Mouse (Mus musculus) embryonic facial prominence, embryonic 11.5 days (tissue): ENCODE results near the gene Fbln1. TPM values are rescaled to one million over a fixed set of nuclear protein-coding genes. Genes with fewer than 3 reads are reported as not detected.
A peak's percentile ranks its signal among the peaks of the same experiment; 100 is the strongest.
"Not testable (repeated sequence)": the region's sequence is repeated elsewhere in the genome, so short reads cannot be mapped to it uniquely, and the experiment has no call there.

ENCODE experiments used
- ATAC-seq: fragments of 200-750 bp; cut with Nextera tagmentation; replicated peaks from 2 replicates; pipeline ENCODE4 v1.8.0; 2017; ENCODE audit warnings: low read depth; ENCODE audit not compliant: insufficient number of reproducible peaks, low FRiP score, low TSS enrichment
- DNase-seq: peaks from one replicate; pipeline ENCODE4 v3.0.0-alpha.2; 2015; ENCODE audit warnings: low spot score
- H3K27ac ChIP-seq: fragments of 300-500 bp; sonication (generic); replicated peaks from 2 replicates; pipeline ENCODE4 v1.5.1; 2014; ENCODE audit warnings: mild to moderate bottlenecking, low read depth, low read length, control low read depth
- H3K27me3 ChIP-seq: fragments of 300-500 bp; sonication (generic); 2 replicates; pipeline ENCODE4 v1.6.1; 2014; ENCODE audit warnings: mild to moderate bottlenecking, low read length, moderate library complexity, mixed read lengths; ENCODE audit not compliant: control insufficient read depth, insufficient read depth
- H3K36me3 ChIP-seq: fragments of 300-500 bp; sonication (generic); replicated peaks from 2 replicates; pipeline ENCODE4 v1.6.1; 2014; ENCODE audit warnings: low read depth, mild to moderate bottlenecking, low read length, moderate library complexity, mixed read lengths; ENCODE audit not compliant: control insufficient read depth, insufficient read depth
- H3K4me1 ChIP-seq: fragments of 300-500 bp; sonication (generic); 2 replicates; pipeline ENCODE4 v1.6.1; 2014; ENCODE audit warnings: low read length, mixed read lengths; ENCODE audit not compliant: control insufficient read depth, insufficient read depth
- H3K4me2 ChIP-seq: fragments of 300-500 bp; sonication (generic); 2 replicates; pipeline ENCODE4 v1.6.1; 2014; ENCODE audit warnings: low read depth, mild to moderate bottlenecking, control low read depth, low read length, moderate library complexity
- H3K4me3 ChIP-seq: fragments of 300-500 bp; sonication (generic); 2 replicates; pipeline ENCODE4 v1.5.1; 2014; ENCODE audit warnings: low read depth, low read length, control low read depth
- H3K9ac ChIP-seq: fragments of 300-500 bp; sonication (generic); replicated peaks from 2 replicates; pipeline ENCODE4 v1.6.1; 2014; ENCODE audit warnings: mild to moderate bottlenecking, control low read depth, low read length
- H3K9me3 ChIP-seq: fragments of 300-500 bp; sonication (generic); replicated peaks from 2 replicates; pipeline ENCODE4 v1.6.1; 2016; ENCODE audit warnings: mild to moderate bottlenecking, low read length, inconsistent platforms, mixed read lengths; ENCODE audit not compliant: control insufficient read depth
- WGBS: fragments of 180-500 bp; shearing (Covaris S2); extraction: QIAGEN DNeasy Blood & Tissue Kit; methylation state at CpG from one replicate; pipeline ENCODE4 v1.1.7; 2014; 5-methylcytosine and 5-hydroxymethylcytosine counted together
- polyA plus RNA-seq: library from polyadenylated mRNA; unstranded; fragments of >200 nt; fragmentation: Nextera tagmentation; extraction: Ambion mirVana; gene quantifications from 2 replicates; pipeline ENCODE4 v1.2.1, GENCODE M21; 2014

The Fbln1 gene
- polyA plus RNA-seq, 1 experiment from 2014 or later, result 200 TPM

GRCm38 (mm10) chr15:85327808-85328207 lies 122.1 kb downstream of the Fbln1 start:
- Histone ChIP-seq H3K36me3 (no peaks in the 10 kb centered on the region), H3K9ac (no peak overlapping the region), H3K9me3 (no peaks in the 10 kb centered on the region), H3K4me1 (no peaks in the 10 kb centered on the region), H3K27me3 (no peaks in the 10 kb centered on the region), H3K4me2 (no peak overlapping the region), H3K4me3 (no peak overlapping the region), H3K27ac (no peak overlapping the region)
- WGBS, result 70% methylated on average over 11 of the region's 11 CpGs
- ATAC-seq, result no peak
- DNase-seq, result no peak

DNA sequence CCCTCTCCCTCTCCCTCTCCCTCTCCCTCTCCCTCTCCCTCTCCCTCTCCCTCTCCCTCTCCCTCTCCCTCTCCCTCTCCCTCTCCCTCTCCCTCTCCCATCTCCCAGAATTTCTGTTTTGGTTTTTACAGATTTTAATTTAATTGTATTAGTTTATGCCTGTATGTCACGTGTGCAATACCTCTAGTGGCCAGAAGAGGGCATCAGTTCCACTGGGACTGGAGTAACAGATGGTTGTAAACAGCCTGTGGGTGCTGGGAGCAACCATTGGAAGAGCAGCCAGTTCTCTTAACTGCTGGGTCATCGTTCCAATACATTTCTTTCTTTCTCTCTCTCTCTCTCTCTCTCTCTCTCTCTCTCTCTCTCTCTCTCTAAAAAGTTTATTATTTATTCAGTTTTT lies 122.7 kb downstream of the Fbln1 start:
- H3K36me3 ChIP-seq, H3K4me3 ChIP-seq, H3K9ac ChIP-seq, H3K9me3 ChIP-seq, H3K4me1 ChIP-seq, H3K27me3 ChIP-seq, H3K4me2 ChIP-seq, DNase-seq, H3K27ac ChIP-seq, ATAC-seq: not testable (repeated sequence)
- 80% methylated on average over 2 of the region's 2 CpGs for WGBS

DNA sequence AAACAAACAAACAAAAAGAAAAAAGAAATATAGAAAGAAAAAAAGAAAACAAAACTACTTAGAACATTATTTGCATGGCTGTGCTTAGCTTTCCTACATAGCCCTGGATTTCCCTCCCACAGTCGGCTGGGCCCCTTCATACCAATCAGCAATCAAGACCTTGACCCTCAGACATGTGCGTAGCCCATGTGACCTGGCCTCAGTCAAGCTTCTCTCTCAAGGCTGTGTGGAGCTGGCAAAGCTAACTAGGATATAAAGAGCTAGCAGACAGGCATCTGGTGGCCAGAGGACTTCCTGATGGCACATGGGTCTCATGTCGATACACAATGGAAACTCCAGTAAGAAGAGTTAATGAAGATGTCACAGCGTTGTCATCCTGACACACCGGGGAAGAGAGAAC lies 123.3 kb downstream of the Fbln1 start:
- no peak for ATAC-seq
- H3K27ac ChIP-seq, result no peak overlapping the region
- no peaks in the 10 kb centered on the region for H3K9me3 ChIP-seq
- DNase-seq, result no peak
- no peak overlapping the region for H3K4me2 ChIP-seq
- no peaks in the 10 kb centered on the region for H3K36me3 ChIP-seq
- H3K9ac ChIP-seq, result no peak overlapping the region
- no peaks in the 10 kb centered on the region for H3K4me1 ChIP-seq
- H3K27me3 ChIP-seq, result no peaks in the 10 kb centered on the region
- H3K4me3 ChIP-seq, result no peak overlapping the region
- WGBS, result 85% methylated on average over 5 of the region's 5 CpGs

DNA sequence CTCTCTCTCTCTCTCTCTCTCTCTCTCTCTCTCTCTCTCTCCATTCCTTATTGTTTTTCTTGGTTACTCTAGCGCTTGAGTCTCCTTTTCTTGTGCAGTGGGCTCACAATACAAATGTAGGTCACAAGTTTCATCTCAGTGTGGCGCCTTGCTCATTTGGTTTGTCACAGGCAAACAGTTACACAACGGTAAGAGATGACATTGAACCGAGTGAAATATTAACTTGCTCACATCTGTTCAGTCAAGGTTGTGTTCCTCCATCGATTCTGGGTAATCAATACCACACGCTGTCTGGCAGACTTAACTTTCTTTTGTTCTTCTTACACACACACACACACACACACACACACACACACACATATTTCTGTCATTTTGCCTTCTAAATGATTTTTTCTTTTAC lies 124.3 kb downstream of the Fbln1 start:
- no peak overlapping the region for H3K4me2 ChIP-seq
- DNase-seq (no peak), ATAC-seq (no peak)
- no peaks in the 10 kb centered on the region for H3K9me3 ChIP-seq
- no peaks in the 10 kb centered on the region for H3K4me1 ChIP-seq
- no peak overlapping the region for H3K27ac ChIP-seq
- H3K36me3 ChIP-seq, result no peaks in the 10 kb centered on the region
- no peaks in the 10 kb centered on the region for H3K27me3 ChIP-seq
- WGBS, result 77% methylated on average over 6 of the region's 6 CpGs
- no peak overlapping the region for H3K4me3 ChIP-seq
- no peak overlapping the region for H3K9ac ChIP-seq

- WGBS, result 87% methylated on average over 6 of the region's 6 CpGs
- H3K9ac ChIP-seq, H3K9me3 ChIP-seq, H3K4me1 ChIP-seq, DNase-seq, H3K27me3 ChIP-seq, ATAC-seq, H3K4me3 ChIP-seq, H3K27ac ChIP-seq, H3K4me2 ChIP-seq, H3K36me3 ChIP-seq: not testable (repeated sequence)
Measured at GRCm38 (mm10) chr15:85333511-85333910, 127.8 kb downstream of the Fbln1 start.

DNA sequence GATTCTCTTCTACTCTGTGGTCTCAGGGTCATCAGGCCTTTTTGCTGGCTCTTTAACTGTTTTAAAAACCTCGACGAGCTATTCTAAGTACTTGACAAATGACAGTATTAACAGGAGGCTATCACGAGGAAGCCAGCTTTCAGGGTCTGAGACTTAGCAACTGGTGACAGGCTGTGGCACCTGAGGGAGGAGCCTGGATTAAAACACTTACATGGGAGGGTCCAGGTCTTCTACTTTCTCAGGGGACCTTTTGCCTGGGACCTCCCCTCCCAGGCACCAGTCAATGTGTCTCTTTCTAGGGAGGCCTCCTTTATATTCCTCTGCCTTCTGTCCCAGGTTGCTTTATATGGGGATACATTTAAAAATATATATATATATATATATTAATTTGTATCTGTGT lies 128.5 kb downstream of the Fbln1 start:
- Histone ChIP-seq H3K9me3 (no peaks in the 10 kb centered on the region), H3K27ac (no peak overlapping the region), H3K4me2 (no peak overlapping the region), H3K27me3 (no peaks in the 10 kb centered on the region), H3K4me3 (no peak overlapping the region), H3K36me3 (no peaks in the 10 kb centered on the region), H3K4me1 (no peaks in the 10 kb centered on the region), H3K9ac (no peak overlapping the region)
- 81% methylated on average over 3 of the region's 3 CpGs for WGBS
- DNase-seq, result no peak
- ATAC-seq, result no peak

- peak; percentile 86 for ATAC-seq
- Histone ChIP-seq H3K4me1 (no peaks in the 10 kb centered on the region), H3K9me3 (no peaks in the 10 kb centered on the region), H3K27ac (peak within 1 kb of the TSS; percentile 94), H3K4me2 (peak within 1 kb of the TSS; percentile 64), H3K4me3 (peak within 1 kb of the TSS; percentile 87), H3K9ac (peak within 1 kb of the TSS; percentile 87), H3K36me3 (no peaks in the 10 kb centered on the region), H3K27me3 (no peaks in the 10 kb centered on the region)
- peak; percentile 92 for DNase-seq
- WGBS, result 9% methylated on average over 17 of the region's 19 CpGs
Measured at GRCm38 (mm10) chr15:85335671-85336300, 130.0 kb downstream of the Fbln1 start, which contains the start of gene Atxn10. Gene Atxn10, plus strand, starts transcription at chr15:85336245.
